Mouse (Mus musculus): ENCODE measurements around the gene Smim10l2a.
"Not testable (repeated sequence)": the region's sequence is repeated elsewhere in the genome, so short reads cannot be mapped to it uniquely, and the experiment has no call there.

GRCm38 (mm10) chrX:56374431-56375128 is at the start of gene Smim10l2a:
- not testable (repeated sequence) for TF ChIP-seq CTCF (IDR thresholded peaks at IDR 0.05; ENCODE audit: control insufficient read depth, insufficient read depth, insufficient replicate concordance, low read depth, low read length)
- TF ChIP-seq POLR2A (IDR thresholded peaks at IDR 0.05; ENCODE audit: control insufficient read depth, low read depth, low read length), result peak; percentile 55; the same call in 1 of the 2 replicates

Data from testis, adult 2 months (tissue).